Mouse (Mus musculus): ENCODE measurements around the gene Ankrd2. TPM values are rescaled to one million over a fixed set of nuclear protein-coding genes. Genes with fewer than 3 reads are reported as not detected.
"Not testable (repeated sequence)": the region's sequence is repeated elsewhere in the genome, so short reads cannot be mapped to it uniquely, and the experiment has no call there.

Gene Ankrd2
- total RNA-seq, 4 experiments from 2014 or later: 131 to 242 (median 170) TPM

DNA sequence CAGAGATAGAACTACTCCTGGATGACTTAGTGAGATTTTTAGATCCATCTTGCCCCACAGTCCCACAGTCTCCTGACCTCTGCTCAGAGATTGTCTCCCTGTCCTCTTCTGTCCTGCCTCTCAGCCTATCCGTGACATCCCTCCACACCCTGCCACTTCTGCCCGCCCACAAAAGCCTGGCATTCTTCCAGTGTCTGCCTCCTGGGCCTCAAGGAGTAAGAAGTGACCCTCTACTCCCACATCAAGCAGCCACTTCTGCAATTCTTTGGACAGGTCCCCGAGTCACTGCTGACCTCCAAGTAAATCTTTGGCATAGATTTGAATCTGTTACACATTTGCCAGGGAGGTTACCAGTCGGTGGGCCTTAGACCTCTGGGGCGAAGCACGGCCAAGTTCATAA, 18.5 kb downstream of the Ankrd2 start:
- DNase-seq (ENCODE audit: low spot score in 2 of 2): no peak

DNA sequence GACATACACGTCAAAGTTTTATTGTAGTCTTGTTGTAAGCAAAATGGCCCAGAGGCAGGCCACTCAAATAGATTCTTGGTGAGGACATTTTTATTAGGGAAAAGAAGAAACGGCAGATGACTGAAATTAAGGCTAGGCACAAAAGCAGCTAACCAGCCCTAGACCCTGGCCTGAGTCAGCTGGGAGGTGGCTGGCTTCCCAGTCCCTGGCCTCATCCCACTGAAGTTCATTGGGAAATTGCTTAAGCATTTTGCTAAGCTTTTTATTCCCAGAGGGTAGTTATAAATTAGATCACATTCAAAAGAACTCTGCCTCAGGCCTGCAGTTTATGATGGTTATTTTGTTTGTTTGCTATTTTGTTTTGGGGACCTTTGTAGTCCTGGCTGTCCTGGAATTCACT, 20.1 kb downstream of the Ankrd2 start:
- peak; percentile 54 to 68 for DNase-seq (ENCODE audit: low spot score in 2 of 2)

DNA sequence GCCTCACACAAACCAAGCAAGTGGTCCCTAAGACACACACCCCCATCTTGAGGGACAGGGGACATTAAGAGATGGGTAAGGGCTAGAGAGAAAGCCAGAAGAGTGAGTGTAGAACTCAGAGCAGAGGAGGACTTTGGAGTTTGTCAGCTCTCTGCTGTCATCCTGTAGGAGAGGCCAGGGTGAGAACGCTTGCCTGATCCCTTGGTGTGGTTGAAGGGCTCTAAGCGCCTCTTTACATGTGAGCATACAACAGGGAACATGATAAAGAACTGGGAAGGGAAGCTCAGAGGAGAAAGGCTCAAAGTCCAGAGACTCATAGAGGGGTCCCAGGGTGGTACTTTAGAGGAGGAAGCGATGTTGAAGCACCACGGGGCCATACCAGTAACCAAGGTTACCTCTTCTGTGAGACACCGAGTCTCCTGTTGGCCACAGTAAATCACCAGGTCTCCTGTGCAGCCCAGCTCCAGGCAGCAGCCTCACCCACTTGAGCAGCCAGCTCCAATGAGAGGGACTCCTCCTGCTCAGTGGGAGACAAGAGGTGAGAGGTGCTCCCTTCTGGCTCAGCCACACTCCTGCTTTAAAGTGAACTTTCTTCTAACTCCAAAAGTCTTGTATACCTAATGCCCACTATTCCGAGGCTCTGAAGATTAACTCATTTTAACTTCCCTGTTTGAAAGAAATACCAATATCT, 21.1 kb downstream of the Ankrd2 start:
- no peak for DNase-seq (ENCODE audit: low spot score in 2 of 2)

DNA sequence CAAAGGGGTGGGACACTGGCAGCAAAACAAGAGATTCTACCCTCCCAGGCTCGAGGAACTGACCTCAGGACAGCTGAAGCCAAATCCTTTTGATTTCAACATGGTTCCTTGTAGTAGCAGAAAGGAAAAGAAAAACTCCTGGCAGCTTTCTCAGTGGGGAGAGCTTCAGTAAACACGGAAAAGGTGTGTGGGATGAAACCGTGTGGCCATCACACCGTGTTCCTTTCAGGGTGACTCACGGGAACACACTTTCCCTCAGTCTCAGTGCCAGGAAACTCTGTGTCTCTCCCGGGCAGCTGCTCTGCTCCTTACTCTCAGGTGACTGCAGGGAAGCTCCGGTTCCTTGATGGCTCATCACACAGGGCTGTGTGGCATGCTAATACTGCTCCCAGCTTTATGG, 22.6 kb downstream of the Ankrd2 start:
- DNase-seq (ENCODE audit: low spot score in 2 of 2): no peak

DNA sequence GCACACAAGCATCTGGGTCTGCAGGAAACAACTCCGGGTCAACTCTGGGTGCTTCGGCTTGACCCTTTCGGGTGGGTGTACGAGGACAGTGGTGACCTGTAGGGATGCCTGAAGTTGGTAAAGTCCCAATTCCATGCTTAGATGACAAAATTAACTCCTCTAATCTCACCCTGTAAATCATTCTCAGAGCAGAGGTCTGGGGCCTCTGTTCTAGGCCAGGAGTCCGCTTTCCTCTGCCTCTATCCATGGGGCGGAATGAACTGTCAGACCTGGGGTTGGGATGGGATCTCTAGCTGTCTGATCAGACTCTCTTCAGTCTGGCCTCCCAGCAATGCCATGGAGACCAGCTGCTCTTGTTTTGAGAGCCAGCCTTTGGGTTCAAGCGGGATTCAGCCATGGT, 25.6 kb downstream of the Ankrd2 start:
- DNase-seq (ENCODE audit: low spot score in 2 of 2): no peak

DNA sequence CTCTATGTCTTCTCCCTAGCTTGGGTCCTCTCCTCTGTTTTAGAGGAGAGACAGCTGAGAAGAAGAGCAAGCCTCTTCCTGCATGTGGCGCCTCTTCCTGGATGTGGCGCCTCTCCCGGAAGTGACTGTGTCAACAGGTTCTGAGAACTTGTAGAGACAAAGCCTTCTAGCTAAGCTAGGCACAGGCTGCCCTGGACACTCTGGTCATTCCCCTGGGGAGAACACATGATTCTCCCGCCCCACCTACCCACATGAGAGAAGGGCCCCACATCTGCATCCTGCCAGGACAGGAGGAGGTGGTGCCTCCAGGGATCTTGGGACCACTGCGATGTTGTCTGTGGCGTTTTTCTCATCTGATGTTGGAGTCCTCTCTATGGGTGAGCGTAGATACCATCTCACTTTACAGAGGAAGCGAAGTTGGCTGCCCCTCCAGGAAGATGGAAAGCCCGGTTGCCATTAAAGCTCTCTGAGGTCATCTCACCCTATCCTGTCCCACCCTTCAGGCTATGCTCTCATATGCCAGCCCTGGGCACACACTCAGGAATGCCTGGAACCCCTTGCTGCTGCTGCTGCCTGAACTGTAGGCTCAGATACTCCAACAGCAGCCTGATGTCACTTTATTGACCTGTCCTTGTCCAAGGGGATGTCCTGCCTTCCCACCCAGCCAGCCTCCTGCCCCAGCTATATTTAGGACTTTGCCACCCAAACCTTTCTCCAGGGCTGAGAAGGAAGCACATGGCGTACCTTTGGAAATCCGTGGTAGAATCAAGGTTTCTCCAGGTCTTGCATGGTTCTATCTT, 32.8 kb downstream of the Ankrd2 start:
- peak; percentile 48 to 66 for DNase-seq (ENCODE audit: low spot score in 2 of 2)

DNA sequence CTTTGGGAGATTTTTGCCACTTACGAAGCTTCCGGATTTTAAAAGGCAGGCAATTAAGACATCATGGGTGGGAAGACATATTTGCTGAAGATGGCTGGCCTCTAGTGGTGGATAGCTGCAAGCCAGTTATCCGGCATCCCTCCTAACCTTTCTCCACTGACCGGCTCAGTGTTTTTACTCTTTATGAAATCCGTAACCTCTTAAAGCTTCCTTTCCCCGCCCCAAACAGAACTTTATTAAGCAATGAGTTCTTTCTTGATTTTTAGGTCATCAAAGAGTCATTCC, 33.4 kb downstream of the Ankrd2 start:
- DNase-seq (ENCODE audit: low spot score in 2 of 2): no peak

DNA sequence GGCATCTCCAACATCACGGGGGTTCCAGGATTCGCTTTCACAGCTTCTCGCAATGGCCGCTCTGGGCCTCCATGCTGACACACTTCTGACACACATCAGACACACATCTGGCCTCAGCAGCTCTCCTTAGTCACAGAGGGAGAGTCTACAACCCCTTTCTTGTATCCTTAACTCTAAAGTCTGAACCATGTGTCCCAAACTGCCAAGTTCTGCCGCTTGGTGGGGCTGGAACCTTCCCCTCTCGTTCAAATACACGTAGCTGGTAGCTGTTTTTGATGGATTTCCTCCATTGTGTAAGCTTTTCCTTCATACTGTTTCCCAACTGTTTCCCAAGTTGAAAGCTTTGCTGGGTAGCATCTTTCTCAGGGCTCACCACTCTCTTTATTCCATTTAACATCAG, 35.4 kb downstream of the Ankrd2 start:
- no peak for DNase-seq (ENCODE audit: low spot score in 2 of 2)

DNA sequence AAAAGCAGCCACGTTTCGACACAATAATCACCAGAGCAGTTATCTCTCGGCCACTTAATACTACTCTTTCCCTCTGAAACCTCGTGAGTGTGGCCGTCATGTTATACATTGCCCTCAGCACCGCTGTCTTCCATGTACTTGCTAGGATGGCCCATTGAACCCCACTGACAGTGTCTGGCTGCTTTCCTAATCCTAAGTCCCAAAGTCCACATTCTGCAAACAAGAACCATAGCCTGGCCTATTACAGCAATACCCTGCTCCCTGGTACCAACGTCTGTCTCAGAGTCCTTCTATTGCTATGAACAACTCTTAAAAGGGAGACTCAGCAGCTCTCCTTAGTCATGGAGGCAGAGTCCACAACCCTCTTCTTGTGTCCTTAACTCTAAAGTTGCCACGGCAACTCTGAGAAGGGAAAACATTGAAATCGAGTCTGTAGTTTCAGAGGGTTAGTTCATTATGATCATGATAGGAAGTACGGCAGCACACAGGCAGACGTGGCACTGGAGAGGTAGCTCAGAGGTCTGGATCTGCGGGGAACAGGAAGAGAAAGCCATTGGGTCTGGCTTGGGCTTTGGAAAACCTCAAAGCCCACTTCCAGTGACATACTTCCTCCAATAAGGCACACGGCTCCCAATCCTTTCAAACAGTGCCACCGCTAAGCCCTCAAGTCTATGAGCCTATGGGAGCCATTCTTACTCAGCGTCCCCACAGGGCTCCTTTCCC, 36.2 kb downstream of the Ankrd2 start:
- DNase-seq (ENCODE audit: low spot score in 2 of 2): no peak

DNA sequence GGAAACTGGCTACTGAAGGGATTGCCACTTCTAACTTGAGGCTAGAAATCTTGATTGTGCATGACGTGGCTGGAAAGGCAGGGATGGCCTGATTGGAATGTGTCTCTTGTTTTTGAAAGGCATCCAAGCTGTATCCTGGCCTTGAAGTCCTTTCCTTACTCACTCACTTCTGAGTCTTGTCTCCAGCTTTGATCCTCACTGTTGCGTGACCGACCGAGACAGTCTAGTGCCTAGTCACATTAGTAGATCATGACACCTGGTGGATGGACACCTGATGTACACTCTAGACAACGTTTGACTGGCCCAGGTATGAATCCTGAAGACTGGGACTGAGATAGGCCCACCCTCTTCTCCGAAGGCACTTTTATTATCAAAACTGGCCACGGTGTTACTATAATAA, 37.0 kb downstream of the Ankrd2 start:
- no peak for DNase-seq (ENCODE audit: low spot score in 2 of 2)

DNA sequence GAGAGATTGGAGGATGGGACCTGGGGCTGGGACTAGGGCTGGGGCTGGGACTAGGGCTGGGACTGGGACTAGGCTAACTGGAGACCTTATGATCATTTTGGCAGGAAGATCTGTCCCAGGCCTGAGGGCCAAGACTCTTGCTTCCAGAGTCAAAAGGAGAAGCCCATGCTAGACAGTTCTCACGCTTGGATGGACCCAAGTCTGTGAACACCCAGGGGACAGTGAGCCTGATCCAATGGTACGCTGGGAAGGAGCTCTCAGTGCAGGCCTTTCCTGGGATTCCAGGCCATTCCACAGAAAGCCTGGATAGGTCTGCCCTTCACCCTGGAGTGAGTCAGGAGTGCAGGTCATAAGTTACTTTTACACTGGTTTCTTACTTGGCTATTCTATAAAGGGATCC, 39.3 kb downstream of the Ankrd2 start:
- no peak for DNase-seq (ENCODE audit: low spot score in 2 of 2)

DNA sequence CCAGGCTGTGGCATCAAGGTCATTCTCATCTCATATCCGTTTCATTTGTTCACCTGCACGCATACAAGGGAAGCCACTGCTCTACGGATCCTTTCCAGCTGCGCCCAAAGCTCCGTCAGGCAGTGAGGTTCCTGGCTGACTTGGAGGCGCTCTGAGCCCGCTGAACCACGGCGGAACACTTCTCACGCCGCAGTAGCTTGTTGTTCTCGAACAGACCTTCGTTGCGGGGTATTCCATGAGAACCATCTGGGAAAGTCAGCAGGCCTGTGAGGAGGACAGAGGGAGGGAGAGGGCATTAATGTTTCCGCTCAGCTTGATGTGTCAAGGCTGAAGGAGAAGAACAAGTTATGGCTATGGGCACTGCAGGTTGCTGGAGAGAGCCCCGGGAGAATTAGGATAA, 40.2 kb downstream of the Ankrd2 start:
- no peak for DNase-seq (ENCODE audit: low spot score in 2 of 2)

DNA sequence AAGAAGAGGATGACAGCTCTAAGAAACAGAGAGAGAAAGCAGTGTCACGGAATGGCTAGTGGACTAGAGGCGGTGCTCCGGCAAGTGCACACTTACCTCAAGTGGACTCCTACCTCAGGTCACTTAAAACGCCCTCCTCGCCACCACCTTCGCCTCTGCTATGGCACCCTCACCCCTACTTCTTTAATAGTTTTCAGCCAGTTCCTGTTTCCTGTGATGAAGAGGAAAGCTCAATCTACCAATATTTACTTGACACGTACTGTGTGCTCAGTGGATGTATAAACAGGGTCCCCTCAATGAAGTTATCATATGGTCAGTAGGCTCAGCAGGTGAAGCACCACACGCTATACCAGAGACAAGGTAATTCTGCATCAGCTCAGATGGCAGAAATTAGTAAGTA, 42.8 kb downstream of the Ankrd2 start:
- DNase-seq (ENCODE audit: low spot score in 2 of 2): no peak

DNA sequence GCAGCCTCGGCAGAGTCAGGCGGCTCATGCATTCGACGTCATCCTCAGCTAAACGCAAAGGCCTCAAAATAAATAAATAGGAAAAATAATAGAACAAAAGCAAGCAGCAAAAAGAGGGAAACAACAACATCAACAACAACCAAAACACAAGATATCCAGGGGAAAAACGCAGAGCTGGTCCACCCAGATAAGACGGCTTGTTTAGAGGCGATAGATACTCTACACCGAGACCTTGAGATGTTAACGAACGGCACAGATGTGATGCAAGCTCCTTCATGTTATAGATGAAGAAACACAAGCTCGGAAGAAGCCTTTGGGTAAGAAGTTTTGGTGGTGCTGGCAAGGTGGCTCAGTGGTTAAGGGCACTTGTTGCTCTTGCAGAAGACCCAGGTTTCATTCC, 43.2 kb downstream of the Ankrd2 start:
- DNase-seq (ENCODE audit: low spot score in 2 of 2): no peak

DNA sequence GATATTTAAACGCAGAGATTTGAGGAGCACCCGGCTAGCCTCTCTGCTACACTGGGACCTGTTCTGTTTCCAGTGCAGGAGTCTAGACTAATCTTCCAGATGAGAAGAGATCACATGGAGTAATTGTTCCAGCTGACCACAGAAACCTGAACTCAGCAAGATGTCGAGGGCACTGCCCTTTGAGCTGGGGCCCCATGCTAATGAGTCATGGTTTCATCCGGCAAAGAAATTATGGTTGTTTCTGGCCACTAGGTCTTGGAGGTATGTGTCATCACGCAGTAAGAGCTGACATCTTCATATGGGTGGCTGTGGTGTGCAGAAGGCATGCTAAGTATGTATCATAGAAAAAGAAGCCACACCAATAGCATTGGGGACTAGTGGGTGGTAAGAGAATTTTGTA, 44.1 kb downstream of the Ankrd2 start:
- DNase-seq (ENCODE audit: low spot score in 2 of 2): no peak

DNA sequence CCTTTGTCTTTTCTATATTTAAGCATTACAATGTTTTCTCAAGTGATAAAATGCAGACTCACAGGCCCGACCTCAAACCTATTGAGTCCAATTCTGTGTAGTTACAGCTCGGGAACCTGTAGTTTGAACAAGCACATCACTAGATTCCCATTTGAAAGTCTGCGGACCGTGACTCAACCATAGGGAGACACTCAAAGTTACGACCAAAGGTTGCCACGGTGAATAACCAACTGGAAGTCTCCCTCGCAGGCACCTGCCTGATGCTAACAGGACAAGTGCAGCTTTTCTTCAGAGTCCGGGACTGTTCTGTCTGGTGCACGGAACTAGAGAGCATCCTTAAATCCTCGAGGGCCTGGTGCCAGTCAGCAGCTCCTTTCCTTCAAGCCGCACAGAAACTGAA, 44.7 kb downstream of the Ankrd2 start:
- no peak for DNase-seq (ENCODE audit: low spot score in 2 of 2)

DNA sequence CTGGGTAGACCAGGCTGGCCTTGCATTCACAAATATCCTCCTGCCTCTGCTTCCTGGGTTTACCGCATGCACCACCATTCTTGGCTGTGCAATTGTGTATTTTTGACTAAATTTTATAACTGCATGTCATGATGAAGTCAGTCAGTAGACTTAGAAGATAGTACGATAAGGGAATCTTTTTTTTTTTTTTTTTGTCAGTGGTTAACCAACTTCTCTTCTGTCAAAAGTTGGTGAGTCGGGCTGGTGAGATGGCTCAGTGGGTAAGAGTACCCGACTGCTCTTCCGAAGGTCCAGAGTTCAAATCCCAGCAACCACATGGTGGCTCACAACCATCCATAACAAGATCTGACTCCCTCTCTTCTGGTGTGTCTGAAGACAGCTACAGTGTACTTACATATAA, 45.8 kb downstream of the Ankrd2 start:
- DNase-seq (ENCODE audit: low spot score in 2 of 2): not testable (repeated sequence)

DNA sequence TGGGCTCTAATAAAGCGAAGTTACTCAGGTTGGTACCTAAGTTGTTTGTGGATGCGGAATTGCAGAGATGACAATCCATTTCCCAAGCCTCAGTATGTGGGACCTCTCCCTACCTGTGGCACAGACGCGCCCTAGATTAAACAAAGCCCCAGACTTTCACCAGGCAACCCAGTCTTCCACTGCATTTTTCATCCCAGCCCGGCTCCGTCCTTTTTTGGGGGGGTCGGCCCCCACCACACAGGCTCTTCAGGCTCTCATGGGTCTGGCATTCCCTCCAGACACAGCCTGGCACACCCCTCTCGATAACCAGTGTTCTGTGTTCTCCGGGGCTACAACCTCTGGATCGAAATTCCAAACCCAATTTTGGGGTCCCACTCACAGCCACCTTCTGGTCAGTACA, 49.9 kb downstream of the Ankrd2 start:
- no peak for DNase-seq (ENCODE audit: low spot score in 2 of 2)

DNA sequence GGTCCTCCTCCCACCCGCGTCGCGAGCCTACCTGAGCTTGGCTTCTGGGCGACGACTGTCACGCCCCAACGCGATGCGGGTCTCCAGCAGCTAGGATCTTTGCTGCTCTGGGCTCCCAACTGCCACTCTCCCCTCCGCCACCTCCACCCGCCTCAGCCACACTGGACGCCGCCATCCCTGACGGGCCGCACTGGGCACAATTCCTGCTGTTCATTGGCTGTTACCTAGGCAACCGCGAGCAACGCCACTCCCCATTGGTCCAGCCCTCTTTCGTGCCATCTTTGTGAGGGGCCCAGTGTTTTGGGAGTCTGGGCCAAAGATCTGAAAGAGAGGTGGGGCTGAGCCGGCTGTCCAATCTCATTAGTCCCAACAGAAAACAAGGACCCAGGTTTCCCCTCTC, 50.4 kb downstream of the Ankrd2 start, which contains the start of gene Morn4:
Gene Morn4, minus strand, starts transcription at position 192 of the 400 bp plus-strand sequence.
- peak; percentile 35 to 53 for DNase-seq (ENCODE audit: low spot score in 2 of 2)

DNA sequence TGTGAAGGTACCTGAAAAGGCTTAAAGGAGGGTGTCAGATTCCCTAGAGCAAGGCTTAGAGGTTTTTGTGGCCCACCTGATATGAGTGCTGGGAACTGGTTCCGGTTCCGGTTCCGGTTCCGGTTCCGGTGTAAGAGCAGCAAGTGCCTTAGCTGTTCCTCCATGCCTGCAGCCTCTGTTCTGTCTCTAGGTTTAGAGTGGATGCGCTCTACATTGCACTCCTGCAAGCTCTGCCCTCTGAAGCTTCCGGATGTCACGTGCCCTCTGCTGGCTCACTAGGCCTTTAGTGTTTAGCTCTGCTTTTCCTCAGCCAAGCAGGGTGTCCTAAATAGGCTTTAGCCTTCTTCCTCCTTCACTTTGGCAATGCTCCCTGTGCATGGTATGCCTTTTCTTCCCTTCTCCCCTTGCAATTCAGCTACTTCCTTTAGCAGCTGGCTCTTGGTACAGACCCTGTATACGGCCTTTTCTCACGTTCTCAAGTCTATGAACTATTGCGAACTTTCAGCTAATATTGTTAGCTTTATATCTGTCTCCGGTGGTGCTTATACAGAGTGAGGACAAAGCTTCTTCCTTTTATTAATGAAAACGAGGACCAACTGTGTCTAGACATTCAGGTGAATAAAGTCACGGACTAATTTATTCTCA, 53.4 kb downstream of the Ankrd2 start:
- DNase-seq (ENCODE audit: low spot score in 2 of 2): peak; percentile 41 to 48

DNA sequence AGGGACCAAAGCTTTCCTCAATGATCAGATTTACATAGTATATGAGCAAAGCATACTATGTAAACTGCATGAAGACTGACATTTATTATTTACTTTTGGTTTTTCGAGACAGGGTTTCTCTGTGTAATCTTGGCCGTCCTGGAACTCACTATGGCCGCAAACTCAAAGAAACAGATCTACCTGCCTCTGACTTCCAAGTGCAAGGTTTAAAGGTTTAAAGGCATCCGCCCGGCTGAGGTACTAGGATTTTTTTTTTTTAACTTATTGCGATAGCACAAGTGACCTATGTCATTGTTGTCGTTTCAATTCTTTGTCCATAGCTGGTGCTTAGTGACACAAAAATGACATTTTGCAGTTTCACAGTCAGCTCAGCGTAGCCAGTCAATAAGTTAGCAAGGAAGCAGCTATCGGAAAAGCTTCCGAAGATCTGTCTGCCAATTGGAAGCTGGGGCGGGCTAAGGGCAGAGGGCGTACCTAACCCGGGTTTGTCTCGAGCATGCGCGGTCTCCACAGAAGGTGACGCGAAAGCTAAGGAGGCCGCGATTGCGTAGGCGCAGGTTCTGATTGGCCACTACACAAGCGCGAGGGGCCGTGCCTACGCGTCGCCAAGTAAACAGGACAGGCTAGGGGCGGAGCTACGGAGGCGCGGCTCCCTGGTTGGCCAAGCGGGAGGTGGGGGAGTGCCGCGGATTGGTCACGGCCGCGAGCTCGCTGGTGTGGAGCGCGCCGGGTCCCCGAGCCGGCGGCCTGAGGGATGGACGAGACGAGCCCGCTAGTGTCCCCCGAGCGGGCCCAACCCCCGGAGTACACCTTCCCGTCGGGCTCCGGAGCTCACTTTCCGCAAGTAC, 54.2 kb downstream of the Ankrd2 start, which contains the start of gene Pi4k2a:
Gene Pi4k2a, plus strand, starts transcription at position 723 of the 848 bp plus-strand sequence.
- DNase-seq (ENCODE audit: low spot score in 2 of 2): peak; percentile 97 to 100

Data from gastrocnemius, adult 8-10 months (tissue).